Mouse (Mus musculus) erythroblast, embryonic 14.5 days (primary cell): ENCODE results near the gene Rnf144b.

Source experiments
- GATA1 ChIP-seq: IDR thresholded peaks from 2 replicates; pipeline ENCODE4 v1.6.1; 2012; ENCODE audit warnings: low read length, inconsistent platforms, mixed read lengths
- TAL1 ChIP-seq: IDR thresholded peaks from 3 replicates; pipeline ENCODE4 v1.6.1; 2012; ENCODE audit warnings: low read length, inconsistent platforms, mixed read lengths

GRCm38 (mm10) chr13:47180776-47181175 is 58.3 kb downstream of the Rnf144b start:
- TF ChIP-seq GATA1: no peak
- TF ChIP-seq TAL1: 0 out of 3 replicates have a peak, but pooled peaks have one; percentile 3
